Mouse (Mus musculus): Measurements from ENCODE around the gene Gm5168.
"Not testable (repeated sequence)": the region's sequence is repeated elsewhere in the genome, so short reads cannot be mapped to it uniquely, and the experiment has no call there.

Gene Gm5168

DNA sequence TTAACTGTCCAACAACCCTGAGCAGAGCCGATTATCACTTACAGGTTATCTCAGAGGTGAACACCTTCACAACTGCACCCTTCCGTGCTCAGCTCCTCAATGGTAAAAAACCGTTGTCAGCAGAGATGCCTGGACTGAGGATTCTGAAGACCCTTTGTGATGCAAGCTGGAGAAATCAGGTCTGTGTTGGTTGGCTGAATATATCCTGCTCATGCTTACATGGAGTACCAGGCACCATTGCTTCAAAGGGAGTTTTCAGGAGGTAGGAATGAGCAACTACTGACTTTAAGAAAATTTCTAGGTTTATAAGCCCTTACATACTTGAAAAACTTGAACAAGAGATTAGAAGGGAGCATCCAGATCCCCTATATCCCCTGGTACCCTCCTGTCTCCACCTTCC, at the start of gene Gm5168:
TSS of gene Gm5168 (minus strand) at position 101 of the 400 bp plus-strand sequence.
- CTCF ChIA-PET: not testable (repeated sequence)
